Mouse (Mus musculus) MEL (cell line): ENCODE measurements around the gene Iqcc. TPM values are rescaled to one million over a fixed set of nuclear protein-coding genes. Genes with fewer than 3 reads are reported as not detected.

Experiments used
- DNase-seq: peaks from one replicate; pipeline ENCODE4 v3.0.0; 2011; ENCODE audit warnings: low read depth, low spot score
- H3K27ac ChIP-seq: 2 replicates; pipeline ENCODE4 v1.5.1; 2012; ENCODE audit warnings: low read depth, mild to moderate bottlenecking, control low read depth, low read length, moderate library complexity; ENCODE audit not compliant: control insufficient read depth
- H3K27me3 ChIP-seq, 2 experiments: fragments of 150-350 bp in 1 of 2; sonication (generic) in 1 of 2; 2 replicates each; pipeline ENCODE4 v1.6.1; 2012; ENCODE audit warnings: low read length in 2 of 2, mild to moderate bottlenecking in 2 of 2, improper control_type of control experiment in 1 of 2, moderate library complexity in 1 of 2; ENCODE audit not compliant: insufficient read depth in 2 of 2, control insufficient read depth in 1 of 2
- H3K36me3 ChIP-seq, 2 experiments: 2 replicates each; pipeline ENCODE4 v1.6.1; 2012 to 2014; ENCODE audit warnings: low read length in 2 of 2, improper control_type of control experiment in 1 of 2, inconsistent platforms in 1 of 2, mild to moderate bottlenecking in 1 of 2; ENCODE audit not compliant: insufficient read depth in 2 of 2, control insufficient read depth in 1 of 2
- H3K4me1 ChIP-seq, 2 experiments: fragments of 150-350 bp in 1 of 2; sonication (generic) in 1 of 2; 2 replicates each; pipeline ENCODE4 v1.6.1; 2012; ENCODE audit warnings: low read length in 2 of 2, improper control_type of control experiment in 1 of 2, mild to moderate bottlenecking in 1 of 2; ENCODE audit not compliant: insufficient read depth in 2 of 2, control insufficient read depth in 1 of 2
- H3K4me3 ChIP-seq, 2 experiments: fragments of 150-350 bp in 1 of 2; sonication (generic) in 1 of 2; 2 replicates each; pipeline ENCODE4 v1.5.1; 2012; ENCODE audit warnings: low read depth in 2 of 2, low read length in 2 of 2, mild to moderate bottlenecking in 2 of 2, moderate library complexity in 2 of 2, control low read depth in 1 of 2, improper control_type of control experiment in 1 of 2; ENCODE audit not compliant: control insufficient read depth in 1 of 2, insufficient read depth in 1 of 2
- H3K79me2 ChIP-seq: 2 replicates; pipeline ENCODE4 v1.6.1; 2012; ENCODE audit warnings: mild to moderate bottlenecking, low read length, moderate library complexity; ENCODE audit not compliant: control insufficient read depth, poor library complexity, insufficient read depth
- H3K9ac ChIP-seq: 2 replicates; pipeline ENCODE4 v1.6.1; 2012; ENCODE audit warnings: low read depth, mild to moderate bottlenecking, control low read depth, low read length, moderate library complexity; ENCODE audit not compliant: control insufficient read depth, poor library complexity, severe bottlenecking
- H3K9me3 ChIP-seq: fragments of 150-350 bp; sonication (generic); replicated peaks from 2 replicates; pipeline ENCODE4 v1.6.1; 2012; ENCODE audit warnings: mild to moderate bottlenecking, low read length, improper control_type of control experiment, moderate library complexity; ENCODE audit not compliant: insufficient read depth
- BHLHE40 ChIP-seq: IDR thresholded peaks from 2 replicates; pipeline ENCODE4 v1.6.1; 2012; ENCODE audit warnings: low read depth, mild to moderate bottlenecking, inconsistent platforms, low read length, improper control_type of control experiment, borderline replicate concordance
- CHD1 ChIP-seq: IDR thresholded peaks from 2 replicates; pipeline ENCODE4 v1.6.1; 2012; ENCODE audit warnings: low read depth, mild to moderate bottlenecking, inconsistent platforms, low read length, improper control_type of control experiment
- CHD2 ChIP-seq: IDR thresholded peaks from 2 replicates; pipeline ENCODE4 v1.6.1; 2011; ENCODE audit warnings: low read length, improper control_type of control experiment
- CTCF ChIP-seq, 3 experiments: IDR thresholded peaks in 2 of 3; conservative IDR thresholded peaks in 1 of 3; 2 replicates each; pipeline ENCODE4 v1.5.1; 2011 to 2012; ENCODE audit warnings: low read length in 3 of 3, low read depth in 2 of 3, mild to moderate bottlenecking in 2 of 3, improper control_type of control experiment in 1 of 3, inconsistent platforms in 1 of 3, mixed read lengths in 1 of 3, moderate library complexity in 1 of 3; ENCODE audit not compliant: control insufficient read depth in 1 of 3, insufficient read depth in 1 of 3, poor library complexity in 1 of 3, severe bottlenecking in 1 of 3
- EP300 ChIP-seq, 2 experiments: IDR thresholded peaks; 2 replicates each; pipeline ENCODE4 v1.6.1; 2011; ENCODE audit warnings: improper control_type of control experiment in 2 of 2, low read length in 2 of 2, low read depth in 1 of 2, mild to moderate bottlenecking in 1 of 2
- GABPA ChIP-seq: IDR thresholded peaks from 2 replicates; pipeline ENCODE4 v1.6.1; 2012; ENCODE audit warnings: low read depth, mild to moderate bottlenecking, inconsistent platforms, low read length, improper control_type of control experiment, moderate library complexity
- HCFC1 ChIP-seq: IDR thresholded peaks from 2 replicates; pipeline ENCODE4 v1.6.1; 2012; ENCODE audit warnings: low read depth, mild to moderate bottlenecking, inconsistent platforms, low read length, improper control_type of control experiment, moderate library complexity
- JUND ChIP-seq: IDR thresholded peaks from 2 replicates; pipeline ENCODE4 v1.6.1; 2011; ENCODE audit warnings: low read depth, mild to moderate bottlenecking, improper control_type of control experiment, low read length
- KAT2A ChIP-seq: conservative IDR thresholded peaks from 2 replicates; pipeline ENCODE4 v1.6.1; 2012; ENCODE audit warnings: low read depth, low read length, improper control_type of control experiment, inconsistent platforms
- MAFK ChIP-seq: IDR thresholded peaks from 2 replicates; pipeline ENCODE4 v1.6.1; 2011; ENCODE audit warnings: low read depth, mild to moderate bottlenecking, low read length, improper control_type of control experiment, borderline replicate concordance
- MAZ ChIP-seq: IDR thresholded peaks from 2 replicates; pipeline ENCODE4 v1.6.1; 2012; ENCODE audit warnings: low read depth, mild to moderate bottlenecking, inconsistent platforms, low read length, improper control_type of control experiment
- MEF2A ChIP-seq: IDR thresholded peaks from 2 replicates; pipeline ENCODE4 v1.6.1; 2014; ENCODE audit warnings: low read depth, mild to moderate bottlenecking, inconsistent platforms, low read length, improper control_type of control experiment; ENCODE audit not compliant: poor library complexity, insufficient replicate concordance, severe bottlenecking; ENCODE audit errors: extremely low read depth
- MXI1 ChIP-seq: IDR thresholded peaks from 2 replicates; pipeline ENCODE4 v1.6.1; 2011; ENCODE audit warnings: mild to moderate bottlenecking, low read depth, low read length, improper control_type of control experiment
- MYB ChIP-seq: IDR thresholded peaks from 2 replicates; pipeline ENCODE4 v1.6.1; 2011; ENCODE audit warnings: mild to moderate bottlenecking, low read depth, low read length, improper control_type of control experiment
- NELFE ChIP-seq: IDR thresholded peaks from 2 replicates; pipeline ENCODE4 v1.6.1; 2011; ENCODE audit warnings: low read depth, low read length, improper control_type of control experiment
- NRF1 ChIP-seq: IDR thresholded peaks from 2 replicates; pipeline ENCODE4 v1.6.1; 2014; ENCODE audit warnings: low read depth, mild to moderate bottlenecking, inconsistent platforms, low read length, improper control_type of control experiment, moderate library complexity; ENCODE audit not compliant: poor library complexity, insufficient read depth, severe bottlenecking
- POLR2A ChIP-seq, 2 experiments: IDR thresholded peaks; 2 replicates each; pipeline ENCODE4 v1.6.1; 2011 to 2012; ENCODE audit warnings: low read length in 2 of 2, mild to moderate bottlenecking in 2 of 2, control low read depth in 1 of 2, improper control_type of control experiment in 1 of 2, low read depth in 1 of 2, moderate library complexity in 1 of 2; ENCODE audit not compliant: control insufficient read depth in 1 of 2, insufficient read depth in 1 of 2, poor library complexity in 1 of 2
- POLR2AphosphoS2 ChIP-seq: IDR thresholded peaks from 2 replicates; pipeline ENCODE4 v1.6.1; 2011; ENCODE audit warnings: low read length, improper control_type of control experiment
- POLR2AphosphoS5 ChIP-seq: IDR thresholded peaks from 2 replicates; pipeline ENCODE4 v1.6.1; 2012; ENCODE audit warnings: low read depth, borderline replicate concordance, mild to moderate bottlenecking, inconsistent platforms, low read length, moderate library complexity, mixed read lengths
- RCOR1 ChIP-seq: IDR thresholded peaks from 2 replicates; pipeline ENCODE4 v1.6.1; 2012; ENCODE audit warnings: low read depth, mild to moderate bottlenecking, inconsistent platforms, low read length, improper control_type of control experiment
- SIN3A ChIP-seq: IDR thresholded peaks from 2 replicates; pipeline ENCODE4 v1.6.1; 2012; ENCODE audit warnings: low read length, improper control_type of control experiment, inconsistent platforms
- TAL1 ChIP-seq: IDR thresholded peaks from 2 replicates; pipeline ENCODE4 v1.6.1; 2012; ENCODE audit warnings: mild to moderate bottlenecking, inconsistent platforms, low read length, moderate library complexity, mixed read lengths
- TBP ChIP-seq: IDR thresholded peaks from 2 replicates; pipeline ENCODE4 v1.8.0; 2011; ENCODE audit warnings: low read depth, low read length, improper control_type of control experiment
- TCF12 ChIP-seq: IDR thresholded peaks from 2 replicates; pipeline ENCODE4 v1.6.1; 2014; ENCODE audit warnings: low read depth, mild to moderate bottlenecking, inconsistent platforms, low read length, improper control_type of control experiment, moderate library complexity
- UBTF ChIP-seq: IDR thresholded peaks from 2 replicates; pipeline ENCODE4 v1.6.1; 2012; ENCODE audit warnings: low read depth, mild to moderate bottlenecking, inconsistent platforms, low read length, improper control_type of control experiment, moderate library complexity, borderline replicate concordance; ENCODE audit not compliant: insufficient read depth
- USF1 ChIP-seq: IDR thresholded peaks from 2 replicates; pipeline ENCODE4 v1.6.1; 2014; ENCODE audit warnings: low read depth, mild to moderate bottlenecking, inconsistent platforms, low read length, improper control_type of control experiment, moderate library complexity
- ZC3H11A ChIP-seq: IDR thresholded peaks from 2 replicates; pipeline ENCODE4 v1.6.1; 2012; ENCODE audit warnings: low read depth, mild to moderate bottlenecking, inconsistent platforms, low read length, improper control_type of control experiment
- ZKSCAN1 ChIP-seq: IDR thresholded peaks from 2 replicates; pipeline ENCODE4 v1.6.1; 2012; ENCODE audit warnings: low read depth, mild to moderate bottlenecking, inconsistent platforms, low read length, improper control_type of control experiment, moderate library complexity
- ZMIZ1 ChIP-seq: IDR thresholded peaks from 2 replicates; pipeline ENCODE4 v1.6.1; 2012; ENCODE audit warnings: low read depth, mild to moderate bottlenecking, inconsistent platforms, low read length, improper control_type of control experiment, moderate library complexity
- ZNF384 ChIP-seq: IDR thresholded peaks from 2 replicates; pipeline ENCODE4 v1.6.1; 2012; ENCODE audit warnings: low read depth, mild to moderate bottlenecking, inconsistent platforms, low read length, improper control_type of control experiment
- polyA plus RNA-seq, 2 experiments: library from polyadenylated mRNA; stranded (reverse) in 1 of 2; unstranded in 1 of 2; fragments of >175 nt in 1 of 2; fragments of >200 nt in 1 of 2; gene quantifications; 2 replicates each; pipeline versions ENCODE4 v1.2.1 to v1.2.4; 2012; ENCODE audit warnings: low replicate concordance in 2 of 2, low read depth in 1 of 2; ENCODE audit not compliant: insufficient read length in 2 of 2, insufficient read depth in 1 of 2, missing spikeins in 1 of 2
- total RNA-seq: library from RNA; depleted of rRNA; stranded (reverse); fragments of 300-350 nt; gene quantifications from 2 replicates; pipeline ENCODE4 v1.2.3, GENCODE M21; 2012

The Iqcc gene
- total and polyA plus RNA-seq, 3 experiments, result 13.6 to 18.5 TPM; not detected in 1

GRCm38 (mm10) chr4:129624281-129625028 is 5.6 kb upstream of the Iqcc start (continued):
- no peak for TF ChIP-seq TAL1
- TF ChIP-seq ZKSCAN1, result no peak
- TF ChIP-seq CTCF (IDR thresholded peaks at IDR 0.05 in 2 of 3, conservative IDR thresholded peaks at IDR 0.05 in 1 of 3; ENCODE audit: control insufficient read depth in 1 of 3, insufficient read depth in 1 of 3, low read depth in 2 of 3, low read length in 3 of 3, poor library complexity in 1 of 3, severe bottlenecking in 1 of 3), result no peak
- TF ChIP-seq ZNF384, result no peak
- TF ChIP-seq CHD2, result peak; percentile 10; the same call in 1 of the 2 replicates
- TF ChIP-seq ZC3H11A, result no peak
- TF ChIP-seq CHD1, result no peak
- TF ChIP-seq KAT2A, result peak; percentile 60; the same call in 1 of the 2 replicates
- no peak for TF ChIP-seq POLR2AphosphoS5
- no peak; the same call in 1 of the 2 replicates for TF ChIP-seq ZMIZ1
- TF ChIP-seq GABPA, result no peak
- no peak for TF ChIP-seq MAFK
- no peak for TF ChIP-seq JUND
- 0 out of 2 replicates have a peak, but pooled peaks have one; percentile 10 for TF ChIP-seq TCF12
- peak; percentile 67 for TF ChIP-seq SIN3A
- TF ChIP-seq MYB, result no peak
- no peak for TF ChIP-seq NRF1
- peak; percentile 83 for TF ChIP-seq HCFC1
- TF ChIP-seq MXI1, result peak; percentile 16

GRCm38 (mm10) chr4:129623681-129624091 is 4.8 kb upstream of the Iqcc start, which contains the start of gene Ccdc28b:
Gene Ccdc28b, minus strand, starts transcription at chr4:129623947.
- no peaks in the 10 kb centered on the region for H3K27me3 ChIP-seq
- H3K4me1 ChIP-seq, result peaks cover 3 to 17% of the 10 kb centered on the region in 2 experiments; a peak in 3 of 4 replicates
- peak; percentile 75 for DNase-seq
- H3K27ac ChIP-seq, result peak within 1 kb of the TSS; percentile 89
- H3K9ac ChIP-seq, result peak within 1 kb of the TSS; percentile 77
- no peaks in the 10 kb centered on the region; the same call in 1 of the 2 replicates for H3K79me2 ChIP-seq
- no peaks in the 10 kb centered on the region for H3K9me3 ChIP-seq
- H3K36me3 ChIP-seq, result peaks cover 0 to 9% of the 10 kb centered on the region in 2 experiments
- H3K4me3 ChIP-seq, result peak within 1 kb of the TSS; percentile 68 to 73
- no peak; the same call in 1 of the 2 replicates for TF ChIP-seq SIN3A
- TF ChIP-seq MAFK, result no peak
- peak; percentile 3; the same call in 1 of the 2 replicates for TF ChIP-seq MXI1
- TF ChIP-seq NELFE, result peak; percentile 10; the same call in 1 of the 2 replicates
- no peak for TF ChIP-seq POLR2A (IDR thresholded peaks at IDR 0.05; ENCODE audit: control insufficient read depth in 1 of 2, insufficient read depth in 1 of 2, low read depth in 1 of 2, low read length in 2 of 2, poor library complexity in 1 of 2)
- no peak for TF ChIP-seq CHD2
- no peak for TF ChIP-seq USF1
- TF ChIP-seq TCF12, result peak; percentile 24; the same call in 1 of the 2 replicates
- TF ChIP-seq UBTF, result no peak
- TF ChIP-seq KAT2A, result no peak
- TF ChIP-seq RCOR1, result no peak
- TF ChIP-seq POLR2AphosphoS2, result no peak
- TF ChIP-seq BHLHE40, result no peak
- TF ChIP-seq HCFC1, result no peak
- no peak for TF ChIP-seq MEF2A
- TF ChIP-seq GABPA, result no peak
- TF ChIP-seq NRF1, result no peak
- no peak for TF ChIP-seq CTCF (IDR thresholded peaks at IDR 0.05 in 2 of 3, conservative IDR thresholded peaks at IDR 0.05 in 1 of 3; ENCODE audit: control insufficient read depth in 1 of 3, insufficient read depth in 1 of 3, low read depth in 2 of 3, low read length in 3 of 3, poor library complexity in 1 of 3, severe bottlenecking in 1 of 3)
- no peak for TF ChIP-seq TAL1
- TF ChIP-seq EP300 (IDR thresholded peaks at IDR 0.05; ENCODE audit: low read depth in 1 of 2, low read length in 2 of 2), result no peak
- TF ChIP-seq TBP, result peak; percentile 4; the same call in 1 of the 2 replicates
- TF ChIP-seq MAZ, result no peak; the same call in 1 of the 2 replicates
